Mouse (Mus musculus) C2C12 (cell line): Measurements from ENCODE around the gene Add3.

Source experiments
- CTCF ChIP-seq: IDR thresholded peaks from one replicate; pipeline ENCODE4 v1.5.1; 2011; ENCODE audit not compliant: control insufficient read depth, insufficient read depth, insufficient read length
- FOSL1 ChIP-seq: IDR thresholded peaks from one replicate; pipeline ENCODE4 v1.8.0; 2011; ENCODE audit warnings: mild to moderate bottlenecking, low read length; ENCODE audit not compliant: poor library complexity, insufficient read depth, severe bottlenecking

DNA sequence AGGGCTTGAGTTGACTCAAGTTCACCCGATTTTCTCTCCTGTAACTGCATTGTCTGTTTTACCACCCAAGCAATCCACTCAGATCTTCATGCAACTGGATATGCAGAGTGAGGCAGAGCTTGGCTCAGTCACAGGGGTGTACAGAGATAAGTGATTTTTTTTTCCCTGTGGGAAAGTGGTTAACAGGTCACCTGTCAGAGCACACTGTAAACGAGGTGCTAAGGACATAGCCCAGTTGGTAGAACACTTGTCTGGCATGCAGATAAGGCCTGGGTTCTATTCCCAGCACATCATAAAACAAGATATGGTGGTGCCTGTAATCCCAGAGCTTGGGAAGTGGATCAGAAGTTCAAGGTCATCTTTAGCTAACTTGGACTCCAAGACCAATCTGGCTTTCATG, 14.6 kb upstream of the Add3 start:
- TF ChIP-seq FOSL1 (no peak), CTCF (no peak)
